Mouse (Mus musculus): Measurements from ENCODE around the gene Uvrag. TPM values are rescaled to one million over a fixed set of nuclear protein-coding genes. Genes with fewer than 3 reads are reported as not detected.

The Uvrag gene
- 10.6 TPM for polyA plus RNA-seq (2014; fragmentation: Illumina TruSeq; extraction: RNeasy Lipid Tissue Mini Kit (QIAGEN cat#74804); ENCODE audit: low read depth, low replicate concordance)

GRCm38 (mm10) chr7:99140984-99141918, at the start of gene Uvrag:
Gene Uvrag (minus strand): TSS chr7:99141141.

GRCm38 (mm10) chr7:99182432-99183172, 41.7 kb upstream of the Uvrag start, which contains the start of gene Dgat2:
Gene Dgat2 (minus strand): TSS chr7:99182719.

Other genes with a start within 250 kb of the Uvrag start
- 76.7 TPM for gene Dgat2, start 41.6 kb upstream of the Uvrag start, polyA plus RNA-seq (2014; fragmentation: Illumina TruSeq; extraction: RNeasy Lipid Tissue Mini Kit (QIAGEN cat#74804); ENCODE audit: low read depth, low replicate concordance)
- gene Mogat2, start 97.5 kb upstream of the Uvrag start, polyA plus RNA-seq (2014; fragmentation: Illumina TruSeq; extraction: RNeasy Lipid Tissue Mini Kit (QIAGEN cat#74804); ENCODE audit: low read depth, low replicate concordance), result not detected
- not detected for gene Map6, start 126.3 kb upstream of the Uvrag start, polyA plus RNA-seq (2014; fragmentation: Illumina TruSeq; extraction: RNeasy Lipid Tissue Mini Kit (QIAGEN cat#74804); ENCODE audit: low read depth, low replicate concordance)
- 3.9 TPM for gene Serpinh1, start 212.1 kb upstream of the Uvrag start, polyA plus RNA-seq (2014; fragmentation: Illumina TruSeq; extraction: RNeasy Lipid Tissue Mini Kit (QIAGEN cat#74804); ENCODE audit: low read depth, low replicate concordance)
- gene Gdpd5, start 240.3 kb upstream of the Uvrag start, polyA plus RNA-seq (2014; fragmentation: Illumina TruSeq; extraction: RNeasy Lipid Tissue Mini Kit (QIAGEN cat#74804); ENCODE audit: low read depth, low replicate concordance), result not detected